Mouse (Mus musculus) heart, embryonic 14.5 days (tissue): ENCODE measurements around the gene Ttc34. TPM values are rescaled to one million over a fixed set of nuclear protein-coding genes. Genes with fewer than 3 reads are reported as not detected.

Source experiments
- ATAC-seq: fragments of 200-750 bp; cut with Nextera tagmentation; 2 replicates; pipeline ENCODE4 v1.8.0; 2017; ENCODE audit warnings: low read depth, moderate TSS enrichment; ENCODE audit not compliant: insufficient number of reproducible peaks, insufficient read depth, low FRiP score
- H3K27ac ChIP-seq, 2 experiments: fragments of 200-500 bp in 1 of 2; fragments of 300-500 bp in 1 of 2; sonication (generic) in 1 of 2; replicated peaks in 1 of 2; 2 replicates each; pipeline ENCODE4 v1.5.1; 2012 to 2014; ENCODE audit warnings: low read depth in 2 of 2, low read length in 2 of 2, control low read depth in 1 of 2, mild to moderate bottlenecking in 1 of 2, mixed read lengths in 1 of 2; ENCODE audit not compliant: control insufficient read depth in 1 of 2, insufficient read depth in 1 of 2
- H3K27me3 ChIP-seq: fragments of 300-500 bp; sonication (generic); 2 replicates; pipeline ENCODE4 v1.6.1; 2014; ENCODE audit warnings: mild to moderate bottlenecking, low read length, control low read depth; ENCODE audit not compliant: control insufficient read depth, insufficient read depth
- H3K36me3 ChIP-seq: fragments of 300-500 bp; sonication (generic); 2 replicates; pipeline ENCODE4 v1.6.1; 2014; ENCODE audit warnings: mild to moderate bottlenecking, control low read depth, low read length, mixed read lengths; ENCODE audit not compliant: control insufficient read depth, insufficient read depth
- H3K4me1 ChIP-seq, 2 experiments: fragments of 200-500 bp in 1 of 2; fragments of 300-500 bp in 1 of 2; sonication (generic) in 1 of 2; 2 replicates each; pipeline ENCODE4 v1.6.1; 2012 to 2014; ENCODE audit warnings: low read length in 2 of 2, control low read depth in 1 of 2, mixed read lengths in 1 of 2; ENCODE audit not compliant: control insufficient read depth in 2 of 2, insufficient read depth in 2 of 2
- H3K4me2 ChIP-seq: fragments of 300-500 bp; sonication (generic); 2 replicates; pipeline ENCODE4 v1.6.1; 2014; ENCODE audit warnings: mild to moderate bottlenecking, low read length
- H3K4me3 ChIP-seq, 2 experiments: fragments of 200-500 bp in 1 of 2; fragments of 300-500 bp in 1 of 2; sonication (generic) in 1 of 2; 2 replicates each; pipeline ENCODE4 v1.5.1; 2012 to 2014; ENCODE audit warnings: low read length in 2 of 2, mild to moderate bottlenecking in 2 of 2, control low read depth in 1 of 2, low read depth in 1 of 2, moderate library complexity in 1 of 2; ENCODE audit not compliant: control insufficient read depth in 1 of 2, insufficient read depth in 1 of 2
- H3K9ac ChIP-seq: fragments of 300-500 bp; sonication (generic); 2 replicates; pipeline ENCODE4 v1.6.1; 2014; ENCODE audit warnings: mild to moderate bottlenecking, low read length
- H3K9me3 ChIP-seq: fragments of 300-500 bp; sonication (generic); 2 replicates; pipeline ENCODE4 v1.6.1; 2016; ENCODE audit warnings: low read length, control low read depth; ENCODE audit not compliant: control insufficient read depth
- WGBS: fragments of 180-500 bp; shearing (Covaris S2); extraction: QIAGEN DNeasy Blood & Tissue Kit; methylation state at CpG from one replicate; pipeline ENCODE4 v1.1.7; 2014; 5-methylcytosine and 5-hydroxymethylcytosine counted together
- polyA plus RNA-seq: library from polyadenylated mRNA; unstranded; fragments of >200 nt; fragmentation: Nextera tagmentation; extraction: Ambion mirVana; gene quantifications from 2 replicates; pipeline ENCODE4 v1.2.1, GENCODE M21; 2014

The Ttc34 gene
- polyA plus RNA-seq, 1 experiment from 2014 or later, result 0.22 TPM

GRCm38 (mm10) chr4:154898506-154899446, 61.5 kb downstream of the Ttc34 start, which contains the start of gene Fam213b:
Gene Fam213b, minus strand, starts transcription at chr4:154899135.
- H3K9me3 ChIP-seq, result no peaks in the 10 kb centered on the region
- peak within 1 kb of the TSS; percentile 91 for H3K4me2 ChIP-seq
- ATAC-seq, result peak; percentile 94
- peaks cover 3% of the 10 kb centered on the region for H3K27me3 ChIP-seq
- peak within 1 kb of the TSS; percentile 47 to 53 for H3K4me3 ChIP-seq
- 3% methylated on average over 43 of the region's 43 CpGs for WGBS
- peak within 1 kb of the TSS; percentile 75 for H3K9ac ChIP-seq
- H3K4me1 ChIP-seq, result peaks cover 11 to 12% of the 10 kb centered on the region in 2 experiments; a peak in 3 of 4 replicates
- no peaks in the 10 kb centered on the region for H3K36me3 ChIP-seq
- H3K27ac ChIP-seq, result peak within 1 kb of the TSS; percentile 12 to 46; a peak in 3 of 4 replicates

GRCm38 (mm10) chr4:154902371-154902770, 65.1 kb downstream of the Ttc34 start:
- no peaks in the 10 kb centered on the region for H3K36me3 ChIP-seq
- H3K4me1 ChIP-seq, result peaks cover 10 to 12% of the 10 kb centered on the region in 2 experiments; a peak in 3 of 4 replicates
- WGBS, result 80% methylated on average over 2 of the region's 2 CpGs
- H3K27ac ChIP-seq, result no peak overlapping the region
- no peak overlapping the region for H3K9ac ChIP-seq
- H3K4me3 ChIP-seq, result no peak overlapping the region
- ATAC-seq, result no peak
- H3K27me3 ChIP-seq, result peaks cover 2% of the 10 kb centered on the region; the same call in 1 of the 2 replicates
- no peak overlapping the region for H3K4me2 ChIP-seq
- no peaks in the 10 kb centered on the region for H3K9me3 ChIP-seq

GRCm38 (mm10) chr4:154904185-154905071, 67.2 kb downstream of the Ttc34 start:
- Histone ChIP-seq H3K9me3 (no peaks in the 10 kb centered on the region), H3K27ac (0 out of 4 replicates have a peak overlapping the region, but pooled peaks of 1 of the 2 experiments have one; percentile 38), H3K4me2 (peak overlapping the region; percentile 93), H3K36me3 (no peaks in the 10 kb centered on the region), H3K9ac (peak overlapping the region; percentile 65), H3K4me1 (peaks cover 3 to 6% of the 10 kb centered on the region in 2 experiments; a peak in 2 of 4 replicates), H3K27me3 (no peaks in the 10 kb centered on the region), H3K4me3 (peak overlapping the region; percentile 47 to 52)
- peak; percentile 83 for ATAC-seq
- WGBS, result 2% methylated on average over 16 of the region's 16 CpGs

- Histone ChIP-seq H3K27ac (no peak overlapping the region), H3K4me3 (no peak overlapping the region), H3K36me3 (no peaks in the 10 kb centered on the region), H3K4me1 (peaks cover 3 to 8% of the 10 kb centered on the region in 2 experiments; a peak in 3 of 4 replicates), H3K9ac (no peak overlapping the region), H3K27me3 (no peaks in the 10 kb centered on the region), H3K9me3 (no peaks in the 10 kb centered on the region), H3K4me2 (no peak overlapping the region)
- 0 out of 2 replicates have a peak, but pooled peaks have one; percentile 27 for ATAC-seq
- 40% methylated on average over 17 of the region's 17 CpGs for WGBS
These were observed 70.6 kb downstream of the Ttc34 start for GRCm38 (mm10) chr4:154907833-154908232.

GRCm38 (mm10) chr4:154908490-154908889, 71.2 kb downstream of the Ttc34 start:
- Histone ChIP-seq H3K9me3 (no peaks in the 10 kb centered on the region), H3K36me3 (no peaks in the 10 kb centered on the region), H3K4me1 (peaks cover 3 to 8% of the 10 kb centered on the region in 2 experiments; a peak in 3 of 4 replicates), H3K4me3 (no peak overlapping the region), H3K27me3 (no peaks in the 10 kb centered on the region), H3K27ac (no peak overlapping the region), H3K4me2 (no peak overlapping the region), H3K9ac (no peak overlapping the region)
- no peak for ATAC-seq
- WGBS, result 71% methylated on average over 5 of the region's 5 CpGs

GRCm38 (mm10) chr4:154910606-154911522, 73.6 kb downstream of the Ttc34 start:
- peak; percentile 27; the same call in 1 of the 2 replicates for ATAC-seq
- WGBS, result 29% methylated on average over 15 of the region's 15 CpGs
- no peaks in the 10 kb centered on the region for H3K27me3 ChIP-seq
- peaks cover 3 to 6% of the 10 kb centered on the region in 2 experiments; a peak in 3 of 4 replicates for H3K4me1 ChIP-seq
- no peaks in the 10 kb centered on the region for H3K9me3 ChIP-seq
- H3K27ac ChIP-seq, result no peak overlapping the region; a peak in 1 of 4 replicates
- no peak overlapping the region; the same call in 1 of the 2 replicates for H3K9ac ChIP-seq
- H3K36me3 ChIP-seq, result no peaks in the 10 kb centered on the region
- 0 out of 2 replicates have a peak overlapping the region, but pooled peaks have one; percentile 9 for H3K4me2 ChIP-seq
- H3K4me3 ChIP-seq, result no peak overlapping the region
